Mouse (Mus musculus): ENCODE measurements around the gene Coq3.
A peak's percentile ranks its signal among the peaks of the same experiment; 100 is the strongest.

The Coq3 gene

DNA sequence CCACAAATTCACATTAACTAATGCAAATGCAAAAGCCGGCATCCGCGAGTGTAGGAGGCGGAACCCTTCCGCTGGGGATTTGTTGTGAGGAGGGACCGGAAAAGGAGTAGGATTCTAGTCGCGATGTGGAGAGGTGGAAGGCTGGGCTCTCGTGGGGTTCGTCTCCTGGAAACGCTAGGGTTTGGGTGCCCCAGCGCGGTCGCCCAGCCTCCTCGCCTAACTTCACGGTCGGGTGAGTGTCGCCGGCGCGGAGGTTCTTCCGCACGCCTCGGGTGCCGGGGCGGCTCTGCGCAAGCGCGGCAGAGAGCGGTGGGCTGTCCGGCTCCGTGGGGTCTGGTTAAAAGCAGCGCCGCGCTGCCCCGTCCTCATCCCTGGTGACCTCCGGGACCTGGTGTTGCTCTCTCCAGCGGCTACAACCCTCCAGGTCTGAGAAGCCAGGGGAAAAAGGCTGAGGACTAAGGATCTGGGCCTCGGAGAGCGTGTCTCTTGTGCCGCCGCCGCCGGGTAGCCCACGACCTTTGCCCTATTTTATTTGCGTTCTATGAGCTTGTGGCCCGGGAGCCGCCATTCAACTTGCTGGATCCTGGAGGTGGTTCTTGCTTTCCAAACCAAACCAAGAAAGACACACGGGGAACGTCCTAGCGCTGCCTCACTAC lies at the start of gene Coq3:
Coq3 (plus strand) TSS at position 109 of the 656 bp plus-strand sequence.
- DNase-seq (ENCODE audit: low spot score) = peak; percentile 75

DNA sequence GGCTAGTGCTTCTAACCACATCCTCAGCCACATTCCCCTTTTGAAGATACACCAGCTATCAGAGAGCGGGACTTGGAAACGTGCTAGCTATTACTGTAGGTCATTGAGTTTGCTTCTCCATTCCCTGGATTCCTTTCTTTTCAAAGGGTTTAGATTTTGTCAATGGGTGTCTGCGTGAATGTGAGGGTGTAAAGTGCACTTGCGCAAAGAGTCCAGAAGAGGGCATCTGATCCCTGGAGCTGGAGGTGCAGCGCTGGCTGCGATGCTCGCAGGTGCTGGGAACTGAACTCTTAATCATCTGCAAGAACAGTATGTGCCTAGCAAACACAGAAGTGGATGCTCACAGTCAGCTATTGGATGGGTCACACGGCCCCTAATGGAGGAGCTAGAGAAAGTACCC lies 46.6 kb upstream of the Coq3 start:
- no peak for DNase-seq (ENCODE audit: low spot score)

DNA sequence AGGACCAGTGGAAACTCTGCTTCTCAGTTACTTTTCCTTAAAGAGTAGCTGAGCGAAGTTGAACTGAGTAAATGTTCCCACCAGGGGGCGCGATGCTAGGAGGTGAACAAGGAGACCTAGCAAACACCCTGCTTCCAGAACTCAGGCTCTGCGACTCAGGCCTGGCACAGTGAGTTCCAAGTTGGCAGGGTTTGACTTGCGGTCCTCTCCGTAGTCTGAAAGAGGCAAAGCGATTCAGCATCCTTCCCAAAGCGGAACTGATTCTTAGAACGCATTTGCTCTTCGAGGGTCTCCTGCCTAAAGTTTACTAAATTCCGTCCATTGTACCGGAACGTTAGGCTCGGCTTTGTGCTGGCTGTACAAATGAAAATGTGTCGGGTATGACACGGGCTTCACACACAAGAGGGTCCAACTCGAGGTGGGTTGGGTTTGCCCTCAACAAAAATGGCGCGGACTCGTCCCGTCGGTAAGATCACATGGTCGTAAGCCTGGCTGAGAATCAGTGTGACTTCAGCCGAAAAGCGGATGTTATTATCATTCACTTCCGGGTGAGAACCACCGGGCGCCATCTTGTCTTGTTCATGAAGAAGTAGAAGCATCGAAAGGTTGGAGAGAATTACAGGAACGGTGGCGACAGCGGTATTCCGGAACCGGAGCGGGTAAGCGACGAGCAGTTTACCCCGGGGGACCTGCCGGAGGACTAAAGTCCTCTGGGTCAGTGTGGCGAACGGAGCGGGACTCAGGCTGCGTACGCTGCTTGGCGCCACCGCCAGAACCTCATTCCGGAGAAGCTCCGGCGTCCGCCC lies 31.8 kb upstream of the Coq3 start, which contains the start of gene Pnisr:
Pnisr (plus strand) TSS at position 103 of the 806 bp plus-strand sequence.
- peak; percentile 97 for DNase-seq (ENCODE audit: low spot score)

DNA sequence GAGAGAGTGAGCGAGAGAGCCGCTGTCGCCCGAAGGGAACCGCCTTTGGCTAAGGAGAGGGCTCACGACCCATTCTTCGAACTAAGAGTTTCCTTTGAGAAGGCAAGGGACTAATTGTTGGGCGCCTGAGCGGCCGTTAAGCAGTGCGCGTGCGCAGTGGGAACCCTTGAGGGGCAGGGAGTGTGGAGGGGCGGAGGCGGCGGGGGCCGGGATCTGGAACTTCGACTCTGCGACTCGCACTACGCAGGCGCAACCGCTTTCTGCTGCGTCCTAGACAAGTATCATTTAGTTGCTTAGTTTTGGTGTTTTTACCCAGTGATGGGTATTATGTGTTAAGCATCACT lies 31.2 kb upstream of the Coq3 start:
- peak; percentile 90 for DNase-seq (ENCODE audit: low spot score)

DNA sequence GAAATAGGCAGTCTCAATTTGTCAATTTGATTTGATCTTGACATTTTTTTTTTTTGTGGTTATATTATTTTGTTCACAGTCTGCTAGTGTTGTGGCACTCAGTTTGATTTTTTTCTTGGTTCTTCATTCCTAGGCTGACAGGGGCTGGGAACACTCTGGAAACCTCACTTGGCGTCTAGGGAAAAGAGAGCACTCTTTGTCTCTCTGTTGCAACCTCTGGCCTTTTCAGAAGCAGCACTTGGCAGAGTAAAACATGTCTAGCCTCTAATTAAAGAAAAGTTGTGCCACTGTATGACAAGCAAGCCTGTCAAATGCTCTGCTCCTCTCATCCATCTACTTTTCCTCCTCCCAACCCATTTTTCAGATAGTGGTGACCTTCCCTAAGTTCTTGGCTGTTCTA lies 22.0 kb upstream of the Coq3 start:
- DNase-seq (ENCODE audit: low spot score) = no peak

DNA sequence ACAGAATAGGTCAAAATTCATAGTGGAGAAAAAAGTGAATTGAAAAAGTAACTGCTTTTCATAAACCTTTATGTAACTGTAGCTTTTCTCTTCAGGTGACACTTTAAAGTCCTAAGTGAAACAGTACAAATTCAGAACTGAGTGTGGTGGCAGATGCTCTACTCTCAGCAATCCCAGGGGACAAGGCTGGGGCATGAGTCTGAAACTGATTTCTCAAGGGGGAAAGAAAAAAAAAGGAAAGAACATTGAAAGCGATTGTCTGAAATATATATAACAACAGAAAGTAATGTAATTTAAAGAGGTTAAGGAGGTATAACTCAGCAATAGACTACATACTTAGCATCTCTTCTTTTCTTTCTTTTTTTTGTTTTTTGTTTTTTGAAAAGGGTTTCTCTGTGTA lies 14.2 kb upstream of the Coq3 start:
- no peak for DNase-seq (ENCODE audit: low spot score)

DNA sequence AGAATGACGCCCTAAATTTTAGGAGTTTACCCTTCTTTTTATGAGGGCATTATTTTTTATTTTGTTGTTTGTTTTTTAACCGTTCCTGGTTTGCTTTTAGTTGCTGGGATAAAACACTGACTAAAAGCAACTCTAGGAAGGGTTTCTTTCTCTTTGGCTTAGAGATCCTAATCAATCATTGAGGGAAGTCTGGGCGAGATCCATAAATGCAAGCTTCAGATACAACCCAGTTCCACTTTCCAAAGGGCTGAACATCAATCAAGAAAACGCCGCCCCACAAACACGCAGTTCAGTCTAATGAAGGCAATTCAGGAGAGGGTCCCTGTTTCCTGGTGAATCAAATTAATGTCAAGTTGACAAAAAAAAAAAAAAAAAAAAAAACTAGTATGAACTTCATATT lies 697 bp upstream of the Coq3 start:
- no peak for DNase-seq (ENCODE audit: low spot score)

DNA sequence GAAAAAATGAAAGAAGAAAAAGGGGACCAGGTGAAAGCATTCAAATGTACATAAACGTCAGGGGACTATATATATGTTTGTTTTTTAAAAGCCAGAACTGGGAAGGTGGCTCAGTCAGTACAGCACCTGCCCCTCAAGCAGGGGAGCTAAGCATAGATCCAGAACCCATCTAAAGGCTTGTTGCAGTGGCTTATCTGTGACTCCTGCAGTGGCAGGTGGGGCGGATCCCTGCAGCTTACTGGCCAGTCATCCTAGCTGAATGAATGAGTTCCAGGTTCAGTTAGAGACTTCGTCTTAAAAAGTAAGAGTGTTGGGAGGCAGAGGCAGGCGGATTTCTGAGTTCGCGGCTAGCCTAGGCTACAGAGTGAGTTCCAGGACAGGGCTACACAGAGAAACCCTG lies 3.3 kb downstream of the Coq3 start:
- no peak for DNase-seq (ENCODE audit: low spot score)

DNA sequence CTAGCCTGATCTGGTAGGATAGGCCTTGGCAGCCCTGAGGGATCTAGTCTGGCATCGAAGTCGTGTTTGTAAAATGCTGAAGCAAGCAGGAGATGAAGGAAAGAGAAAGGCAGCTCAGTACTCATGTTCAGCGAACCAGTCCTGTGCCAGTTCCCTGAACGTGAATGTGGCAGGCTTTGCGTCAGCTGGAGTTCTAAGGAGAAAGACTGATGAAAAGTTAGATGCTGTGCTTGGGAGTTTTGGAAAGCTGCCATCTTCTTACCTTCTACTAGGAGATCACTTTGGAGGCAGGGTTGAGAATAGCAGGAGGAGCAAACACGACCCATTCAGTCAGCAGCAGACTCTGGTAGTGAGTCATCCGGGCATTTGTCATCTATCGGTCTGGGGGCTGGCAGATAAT lies 6.4 kb downstream of the Coq3 start:
- DNase-seq (ENCODE audit: low spot score) = no peak

DNA sequence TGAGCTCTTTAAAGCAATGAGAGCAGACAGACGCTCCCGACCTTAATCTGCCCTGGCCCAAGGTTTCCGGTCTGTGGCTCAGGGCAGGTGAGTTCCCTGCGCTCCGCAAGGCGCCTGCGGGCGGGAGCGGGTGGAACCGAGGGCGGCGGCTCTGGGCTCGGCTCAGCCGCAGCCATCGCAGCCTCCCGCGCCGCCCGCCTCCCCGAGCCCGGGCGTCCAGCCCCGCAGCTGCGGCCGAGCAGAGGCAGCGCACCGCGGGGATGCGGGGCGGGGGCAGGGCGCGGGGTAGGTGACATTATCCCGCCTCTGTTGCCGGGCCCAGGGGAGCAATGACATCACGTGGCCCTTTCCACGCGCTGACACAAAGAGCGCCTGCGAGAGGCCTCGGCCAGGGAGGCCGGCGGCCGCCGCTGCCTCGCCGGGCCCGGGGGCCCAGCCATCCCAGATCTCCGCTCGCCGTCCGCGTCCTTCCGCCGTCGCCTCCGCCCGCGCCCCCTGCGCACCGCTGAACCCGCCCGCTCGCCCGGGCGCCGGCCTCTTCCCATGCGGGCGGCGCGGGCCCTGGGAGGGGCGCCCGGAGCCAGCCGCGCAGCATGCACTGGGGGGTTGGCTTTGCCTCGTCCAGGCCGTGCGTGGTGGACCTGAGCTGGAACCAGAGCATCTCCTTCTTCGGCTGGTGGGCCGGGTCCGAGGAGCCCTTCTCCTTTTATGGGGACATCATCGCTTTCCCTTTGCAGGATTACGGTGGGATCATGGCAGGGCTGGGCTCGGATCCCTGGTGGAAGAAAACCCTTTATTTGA lies 51.7 kb downstream of the Coq3 start, which contains the start of gene Faxc:
Faxc (plus strand) TSS at position 359 of the 801 bp plus-strand sequence.
- peak; percentile 52 for DNase-seq (ENCODE audit: low spot score)

DNA sequence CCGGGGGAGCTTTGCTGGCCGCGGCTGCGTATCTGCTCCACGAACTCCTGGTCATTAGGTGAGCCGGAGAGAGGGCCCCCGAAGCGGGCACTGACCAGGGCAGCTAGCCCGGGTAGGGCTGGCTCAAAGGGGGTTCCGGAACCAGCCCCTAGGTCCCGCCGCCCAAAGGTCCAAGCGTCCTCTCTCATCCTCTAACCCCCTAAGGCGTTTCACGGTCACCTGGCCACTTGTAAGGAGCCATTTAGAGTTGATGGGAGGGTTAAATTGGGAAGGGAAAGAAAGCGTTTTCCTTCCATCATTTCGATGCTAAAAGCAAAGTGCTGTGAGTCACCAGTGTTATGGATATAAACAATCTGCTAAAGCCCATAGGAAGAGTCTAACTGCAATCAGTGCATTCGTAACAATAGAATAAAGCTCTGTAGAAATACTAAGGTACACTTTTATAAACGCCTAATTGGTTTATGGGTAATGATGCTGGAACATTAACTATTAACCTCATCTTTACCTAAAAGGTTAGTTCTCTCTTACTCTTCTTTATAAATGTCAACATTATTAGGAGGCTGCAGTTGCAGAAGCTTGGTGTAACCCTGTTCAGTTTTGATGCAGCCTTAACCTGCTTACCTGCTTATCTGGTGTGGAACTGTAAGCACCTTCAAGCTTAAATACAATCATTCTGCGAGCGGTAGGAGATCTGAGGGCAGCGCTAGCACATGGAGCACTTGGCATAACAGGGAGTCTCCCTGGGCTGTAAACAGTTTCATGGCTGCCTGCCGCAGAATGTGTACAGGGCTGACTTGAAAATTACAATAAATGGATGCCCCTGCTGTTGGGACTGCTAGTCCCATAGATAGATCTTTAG lies 52.5 kb downstream of the Coq3 start:
- no peak for DNase-seq (ENCODE audit: low spot score)

DNA sequence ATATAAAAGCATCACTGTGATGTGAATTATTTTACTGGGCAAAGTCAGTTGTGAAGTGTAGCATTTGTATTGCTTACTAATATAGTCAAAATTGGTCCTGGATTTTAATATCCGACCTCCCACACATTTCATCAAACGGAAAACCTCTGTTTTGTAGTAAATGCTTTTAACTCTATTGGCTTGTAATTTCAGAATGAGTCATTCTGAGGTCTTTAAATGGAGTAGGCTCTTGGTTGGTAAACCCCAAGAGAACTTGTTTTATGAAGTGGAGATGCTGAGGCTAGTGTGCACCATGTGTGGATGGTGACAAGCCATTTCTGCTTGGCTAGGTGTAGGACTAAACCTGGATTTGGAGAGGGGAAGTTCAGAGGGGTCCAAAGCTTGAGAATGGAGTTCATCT lies 55.9 kb downstream of the Coq3 start:
- no peak for DNase-seq (ENCODE audit: low spot score)

DNA sequence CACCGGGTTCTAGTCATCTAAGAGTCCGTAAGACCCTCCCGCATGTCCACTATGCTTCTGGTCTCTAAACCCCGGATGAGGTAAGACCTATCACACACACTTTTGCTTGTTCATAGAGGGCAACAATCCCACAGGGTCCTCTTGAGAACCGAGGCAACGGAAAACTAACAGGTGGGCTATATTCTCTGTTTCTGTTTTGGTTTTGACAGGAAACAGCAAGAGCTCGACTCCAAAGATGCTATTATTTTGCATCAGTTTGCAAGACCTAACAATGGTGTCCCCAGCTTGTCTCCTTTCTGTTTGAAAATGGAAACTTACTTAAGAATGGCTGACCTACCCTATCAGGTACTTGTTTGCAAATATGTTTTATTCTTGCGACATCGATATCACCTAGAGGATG lies 57.0 kb downstream of the Coq3 start:
- no peak for DNase-seq (ENCODE audit: low spot score)

DNA sequence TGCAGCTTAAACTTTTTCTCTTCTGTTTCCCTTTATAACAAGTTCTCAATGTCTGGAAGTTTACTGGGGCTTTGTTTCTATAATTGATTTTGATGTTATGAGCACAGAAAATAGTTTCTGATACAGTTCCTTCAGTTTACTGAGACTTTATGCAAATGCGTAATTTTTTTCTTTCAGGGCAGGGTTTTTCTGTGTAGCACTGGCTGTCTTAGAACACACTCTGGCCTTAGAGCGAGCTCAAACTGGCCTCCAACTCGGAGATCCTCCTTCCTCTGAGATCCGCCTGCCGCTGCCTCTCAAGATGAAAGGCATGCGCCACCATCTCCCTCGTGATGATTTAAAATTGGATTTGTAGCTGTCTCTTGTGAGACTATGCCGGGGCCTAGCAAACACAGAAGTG lies 58.4 kb downstream of the Coq3 start:
- DNase-seq (ENCODE audit: low spot score) = no peak

DNA sequence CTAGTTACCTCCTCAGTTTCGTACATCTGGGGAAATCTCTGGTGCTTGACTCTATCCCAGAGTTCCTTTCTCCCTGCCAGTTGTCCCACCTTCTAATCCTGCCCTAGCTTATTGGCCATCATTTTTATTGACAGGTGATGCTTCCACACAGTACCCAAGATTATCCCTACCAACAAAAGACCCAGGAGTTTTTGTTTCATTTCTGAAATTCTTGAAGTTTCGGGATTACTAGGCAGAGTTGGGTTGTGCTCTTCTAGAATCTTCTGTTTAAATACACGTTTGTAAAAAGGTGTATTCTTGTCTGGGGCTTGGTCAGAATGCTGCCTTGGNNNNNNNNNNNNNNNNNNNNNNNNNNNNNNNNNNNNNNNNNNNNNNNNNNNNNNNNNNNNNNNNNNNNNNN lies 65.2 kb downstream of the Coq3 start:
- no peak for DNase-seq (ENCODE audit: low spot score)

DNA sequence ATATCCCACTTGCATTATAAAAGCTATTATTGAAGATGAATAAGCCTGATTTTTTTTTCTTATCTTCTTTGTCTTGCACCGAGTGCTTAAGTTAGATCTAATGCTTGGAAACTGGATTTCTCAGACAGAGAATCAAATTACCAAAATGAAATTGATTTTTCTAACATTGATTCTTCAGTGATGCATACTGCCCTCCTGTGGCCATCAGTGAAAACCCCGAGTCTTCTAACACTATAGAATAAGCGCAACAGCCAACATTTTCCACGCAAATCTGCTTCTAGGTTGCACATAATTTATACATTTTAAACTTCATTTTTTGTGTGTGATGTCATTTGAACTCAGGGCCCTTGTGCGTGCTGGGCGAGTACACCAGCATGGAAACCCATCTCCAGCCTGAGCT lies 72.0 kb downstream of the Coq3 start:
- DNase-seq (ENCODE audit: low spot score) = peak; percentile 26

DNA sequence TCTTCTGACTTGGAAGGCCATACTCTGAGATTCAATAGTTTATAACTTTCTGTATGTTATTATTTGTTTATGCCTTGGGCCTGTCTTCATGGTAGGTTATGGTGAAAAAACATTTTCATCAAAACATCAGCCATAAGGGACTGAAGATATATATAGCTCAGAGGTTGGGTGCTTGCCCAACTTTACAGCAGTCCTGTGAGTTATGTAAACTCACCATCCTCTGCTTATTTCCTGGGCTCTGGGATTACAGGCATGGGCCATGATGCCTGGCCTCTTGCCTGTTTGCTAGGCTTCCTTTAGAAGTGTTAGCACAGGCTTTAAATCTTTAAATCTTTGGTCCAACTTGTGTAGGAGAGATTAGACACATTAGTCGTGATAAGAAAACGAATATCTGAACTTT lies 72.8 kb downstream of the Coq3 start:
- no peak for DNase-seq (ENCODE audit: low spot score)

DNA sequence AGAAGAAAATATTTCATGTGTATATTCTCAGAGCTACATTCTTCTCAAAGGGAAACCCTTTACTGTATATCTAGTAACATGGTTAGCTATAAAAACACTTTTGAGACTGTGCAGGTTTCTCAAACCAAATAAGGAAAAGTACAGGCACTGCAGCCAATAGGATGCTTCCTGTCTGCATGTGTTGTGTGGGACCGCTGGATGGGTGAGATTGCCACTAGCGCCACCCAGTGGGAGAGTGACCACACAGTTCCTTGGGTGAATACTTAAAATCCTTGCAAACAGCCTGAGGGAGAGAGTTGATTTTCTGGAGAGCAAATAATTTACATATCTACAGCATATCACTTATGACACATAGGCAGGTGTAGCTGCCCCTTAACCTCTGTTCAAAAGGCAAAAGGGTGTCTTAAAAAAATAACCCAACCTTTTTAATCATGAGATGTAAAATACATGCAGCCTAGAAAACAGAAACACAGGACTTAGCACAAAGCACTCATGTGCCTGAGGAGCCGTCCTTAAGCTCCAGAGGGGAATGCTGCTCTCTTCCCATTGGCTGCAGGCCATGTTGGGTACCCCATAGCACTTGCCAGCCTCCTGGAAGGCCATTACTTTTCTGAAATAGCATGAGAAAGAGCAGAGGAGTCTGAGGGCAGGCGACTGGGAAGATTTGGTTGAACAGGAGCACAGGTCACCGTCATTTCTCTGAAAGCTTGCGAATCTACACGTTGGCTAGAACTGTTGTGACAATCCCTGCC lies 78.3 kb downstream of the Coq3 start:
- DNase-seq (ENCODE audit: low spot score) = peak; percentile 54
